Comparison of ENCODE assay signal across 11 mouse cellular contexts in genomic region chr16:13493981-13494380, GRCm38 (mm10).
DNase-seq lines count a peak whose midpoint lies in the region; ATAC-seq and TF ChIP-seq lines count a peak whose summit lies in the region.
"Had no signal": no experiment of that assay in that cellular context is flagged by ENCODE, and none has a peak within 500 bp of the region (broad histone marks: within the 10 kb centered on the region; RNA-seq: fewer than 3 reads in every experiment).

No protein-coding gene starts in this region.

- no peak for DNase-seq in hindbrain, embryonic 11.5 days (ENCODE audit: low spot score)
- peak; percentile 45 for DNase-seq in NIH3T3 (ENCODE audit: low read depth)
- DNase-seq in gastrocnemius, adult 2 months: peak; percentile 72
- peak; percentile 41 for DNase-seq in heart, postnatal 25 days (ENCODE audit: low spot score)
- DNase-seq in midbrain, embryonic 11.5 days (ENCODE audit: low spot score, missing footprints): no peak
- no peak for DNase-seq in right cerebral cortex, postnatal 36 days (ENCODE audit: low spot score in 2 of 2)

- TF ChIP-seq CTCF in gastrocnemius, adult 2 months (IDR thresholded peaks at IDR 0.05): no peak

- no peak overlapping the region for H3K4me3 ChIP-seq in hindbrain, embryonic 16.5 days (ENCODE audit: low read length)
- H3K4me3 ChIP-seq in hindbrain, embryonic 11.5 days (ENCODE audit: low read depth, low read length): no peak overlapping the region
- no peak overlapping the region for H3K4me3 ChIP-seq in gastrocnemius, adult 2 months
- H3K4me3 ChIP-seq in midbrain, embryonic 11.5 days (ENCODE audit: low read depth, low read length): no peak overlapping the region
- H3K4me3 ChIP-seq: embryonic facial prominence, embryonic 12.5 days; neural tube, embryonic 15.5 days had no signal

- H3K4me2 ChIP-seq in hindbrain, embryonic 16.5 days (ENCODE audit: low read length): no peak overlapping the region
- no peak overlapping the region for H3K4me2 ChIP-seq in hindbrain, embryonic 11.5 days (replicated peaks; ENCODE audit: low read depth, low read length)
- no peak overlapping the region for H3K4me2 ChIP-seq in midbrain, embryonic 11.5 days
- H3K4me2 ChIP-seq: embryonic facial prominence, embryonic 12.5 days; neural tube, embryonic 15.5 days had no signal

- H3K9me3 ChIP-seq in hindbrain, embryonic 16.5 days (ENCODE audit: control insufficient read depth, low read length): no peaks in the 10 kb centered on the region
- no peaks in the 10 kb centered on the region for H3K9me3 ChIP-seq in hindbrain, embryonic 11.5 days (ENCODE audit: control insufficient read depth, low read length)
- no peaks in the 10 kb centered on the region for H3K9me3 ChIP-seq in midbrain, embryonic 11.5 days (ENCODE audit: control insufficient read depth, low read length)
- H3K9me3 ChIP-seq: embryonic facial prominence, embryonic 12.5 days; neural tube, embryonic 15.5 days had no signal

- H3K27ac ChIP-seq in hindbrain, embryonic 16.5 days (ENCODE audit: low read depth, low read length): no peak overlapping the region
- H3K27ac ChIP-seq in hindbrain, embryonic 11.5 days (ENCODE audit: low read depth, low read length): no peak overlapping the region
- H3K27ac ChIP-seq in gastrocnemius, adult 2 months: peak overlapping the region; percentile 73
- no peak overlapping the region for H3K27ac ChIP-seq in midbrain, embryonic 11.5 days (ENCODE audit: low read depth, low read length)
- H3K27ac ChIP-seq: embryonic facial prominence, embryonic 12.5 days; macrophage; neural tube, embryonic 15.5 days had no signal

- intact Hi-C loops in gastrocnemius, adult 2 months (cut with DNase I): no loop called here
- intact Hi-C loops in heart, postnatal 25 days (cut with DNase I): no loop called here

- WGBS in hindbrain, embryonic 16.5 days: 64% methylated on average over 3 of the region's 3 CpGs
- 88% methylated on average over 3 of the region's 3 CpGs for WGBS in hindbrain, embryonic 11.5 days
- WGBS in midbrain, embryonic 11.5 days: 94% methylated on average over 3 of the region's 3 CpGs

- ATAC-seq in hindbrain, embryonic 16.5 days: 0 out of 2 replicates have a peak, but pooled peaks have one; percentile 58
- ATAC-seq in hindbrain, embryonic 11.5 days (ENCODE audit: low FRiP score): no peak
- no peak for ATAC-seq in midbrain, embryonic 11.5 days (ENCODE audit: low FRiP score)
- ATAC-seq in megakaryocyte progenitor cell, adult 5-6 weeks (replicated peaks; ENCODE audit: poor library complexity): no peak

- H3K27me3 ChIP-seq in hindbrain, embryonic 16.5 days (replicated peaks; ENCODE audit: control insufficient read depth, insufficient read depth, low read length): no peaks in the 10 kb centered on the region
- no peaks in the 10 kb centered on the region for H3K27me3 ChIP-seq in hindbrain, embryonic 11.5 days (ENCODE audit: control insufficient read depth, insufficient read depth, low read length)
- H3K27me3 ChIP-seq in midbrain, embryonic 11.5 days (ENCODE audit: control insufficient read depth, insufficient read depth, low read length): no peaks in the 10 kb centered on the region
- H3K27me3 ChIP-seq: embryonic facial prominence, embryonic 12.5 days; neural tube, embryonic 15.5 days had no signal

- no peak overlapping the region for H3K9ac ChIP-seq in hindbrain, embryonic 16.5 days (ENCODE audit: low read depth, low read length)
- no peak overlapping the region for H3K9ac ChIP-seq in hindbrain, embryonic 11.5 days (ENCODE audit: low read depth, low read length)
- H3K9ac ChIP-seq in midbrain, embryonic 11.5 days (ENCODE audit: low read length): no peak overlapping the region
- H3K9ac ChIP-seq: embryonic facial prominence, embryonic 12.5 days; neural tube, embryonic 15.5 days had no signal

- H3K36me3 ChIP-seq in hindbrain, embryonic 16.5 days (ENCODE audit: control insufficient read depth, insufficient read depth, low read length): no peaks in the 10 kb centered on the region
- H3K36me3 ChIP-seq in hindbrain, embryonic 11.5 days (ENCODE audit: control insufficient read depth, insufficient read depth, low read length): no peaks in the 10 kb centered on the region
- no peaks in the 10 kb centered on the region for H3K36me3 ChIP-seq in midbrain, embryonic 11.5 days (ENCODE audit: control insufficient read depth, insufficient read depth, low read length)
- H3K36me3 ChIP-seq: embryonic facial prominence, embryonic 12.5 days; neural tube, embryonic 15.5 days had no signal

- no peaks in the 10 kb centered on the region; the same call in 1 of the 2 replicates for H3K4me1 ChIP-seq in hindbrain, embryonic 16.5 days (ENCODE audit: control insufficient read depth, insufficient read depth, low read depth, low read length)
- no peaks in the 10 kb centered on the region for H3K4me1 ChIP-seq in hindbrain, embryonic 11.5 days (replicated peaks; ENCODE audit: control insufficient read depth, insufficient read depth, low read length)
- H3K4me1 ChIP-seq in midbrain, embryonic 11.5 days (ENCODE audit: control insufficient read depth, insufficient read depth, low read length): no peaks in the 10 kb centered on the region
- H3K4me1 ChIP-seq: embryonic facial prominence, embryonic 12.5 days had no signal

Comparison
In these comparisons a context has a peak if more than half of its experiments do, and no peak if none do; other contexts are left out.
1. DNase-seq: peak in NIH3T3 (single experiment), gastrocnemius, adult 2 months (single experiment) and heart, postnatal 25 days (single experiment); none in hindbrain, embryonic 11.5 days (single experiment), midbrain, embryonic 11.5 days (single experiment) and right cerebral cortex, postnatal 36 days (0 of 2).